Mouse (Mus musculus) megakaryocyte, embryonic 14.5 days (primary cell): ENCODE measurements around the gene Ddit4l.
"Not testable (repeated sequence)": the region's sequence is repeated elsewhere in the genome, so short reads cannot be mapped to it uniquely, and the experiment has no call there.

Source experiments
- FLI1 ChIP-seq: IDR thresholded peaks from 2 replicates; pipeline ENCODE4 v1.6.1; 2012; ENCODE audit warnings: low read length, inconsistent platforms, mixed read lengths
- GATA1 ChIP-seq: IDR thresholded peaks from 3 replicates; pipeline ENCODE4 v1.6.1; 2012; ENCODE audit warnings: mixed read lengths, low read length, inconsistent platforms, borderline replicate concordance

- TF ChIP-seq FLI1, GATA1: not testable (repeated sequence)
Observed at GRCm38 (mm10) chr3:137671224-137671623, 49.8 kb downstream of the Ddit4l start, which contains the start of gene Gm21962.
